Mouse (Mus musculus): ENCODE results near the gene Aff1. TPM values are rescaled to one million over a fixed set of nuclear protein-coding genes. Genes with fewer than 3 reads are reported as not detected.

Aff1 gene
- total and polyA plus RNA-seq, 2 experiments from 2014 or later, result 2.6 to 4.0 TPM

DNA sequence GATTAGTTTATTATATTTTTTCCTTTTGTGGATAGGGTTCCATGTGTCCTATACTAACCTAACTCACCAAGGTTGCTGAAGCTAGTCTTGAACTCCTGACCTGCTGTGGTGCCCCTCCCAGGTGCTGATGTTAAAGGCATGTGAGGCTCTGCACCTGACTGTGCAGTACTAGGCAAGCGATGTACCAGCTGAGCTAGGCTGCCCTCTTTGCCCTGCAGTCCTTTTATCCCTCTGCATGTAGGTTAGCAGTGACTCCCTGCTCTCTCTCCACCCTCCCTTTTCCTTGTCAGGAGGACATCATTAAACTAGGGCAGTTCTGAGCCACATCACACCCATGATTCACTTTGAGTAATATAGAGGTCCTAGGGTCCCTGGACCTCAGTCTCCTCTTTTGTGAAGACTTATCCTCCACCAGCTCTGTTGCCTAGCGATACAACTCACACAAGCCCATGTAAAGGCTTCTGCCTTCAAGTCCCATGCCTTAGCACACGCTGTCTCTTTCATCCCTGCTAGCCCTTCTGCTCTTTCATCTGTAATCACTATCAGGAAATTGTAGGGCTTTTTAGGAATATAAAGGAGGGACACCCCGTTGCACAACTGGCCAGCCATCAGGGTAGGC is 35.7 kb downstream of the Aff1 start:
- Histone ChIP-seq H3K27me3 (ENCODE audit: insufficient read depth, low read length) (0 out of 2 replicates have a peak, but pooled peaks cover 4% of the 10 kb centered on the region), H3K4me2 (ENCODE audit: low read depth, low read length) (no peak overlapping the region), H3K9me3 (ENCODE audit: low read length) (no peaks in the 10 kb centered on the region), H3K27ac (no peak overlapping the region), H3K4me3 (ENCODE audit: low read length) (no peak overlapping the region), H3K36me3 (ENCODE audit: insufficient read depth, low read length) (no peaks in the 10 kb centered on the region), H3K4me1 (ENCODE audit: insufficient read depth, low read length) (no peaks in the 10 kb centered on the region), H3K9ac (replicated peaks; ENCODE audit: low read length) (no peak overlapping the region)
- ATAC-seq (no peak), DNase-seq (ENCODE audit: low spot score) (no peak)
- 74% methylated on average over 4 of the region's 4 CpGs for WGBS
- no peak for TF ChIP-seq CTCF (IDR thresholded peaks at IDR 0.05; ENCODE audit: low read depth)

GRCm38 (mm10) chr5:103729225-103729624 is 37.1 kb downstream of the Aff1 start:
- no peak for TF ChIP-seq CTCF (IDR thresholded peaks at IDR 0.05; ENCODE audit: low read depth)
- Histone ChIP-seq H3K4me1 (ENCODE audit: insufficient read depth, low read length) (no peaks in the 10 kb centered on the region), H3K27me3 (ENCODE audit: insufficient read depth, low read length) (0 out of 2 replicates have a peak, but pooled peaks cover 4% of the 10 kb centered on the region), H3K4me3 (ENCODE audit: low read length) (no peak overlapping the region), H3K9me3 (ENCODE audit: low read length) (no peaks in the 10 kb centered on the region), H3K9ac (replicated peaks; ENCODE audit: low read length) (no peak overlapping the region), H3K27ac (no peak overlapping the region), H3K36me3 (ENCODE audit: insufficient read depth, low read length) (no peaks in the 10 kb centered on the region), H3K4me2 (ENCODE audit: low read depth, low read length) (no peak overlapping the region)
- DNase-seq (ENCODE audit: low spot score) (no peak), ATAC-seq (no peak)
- WGBS, result 67% methylated on average over 1 of the region's 1 CpGs

DNA sequence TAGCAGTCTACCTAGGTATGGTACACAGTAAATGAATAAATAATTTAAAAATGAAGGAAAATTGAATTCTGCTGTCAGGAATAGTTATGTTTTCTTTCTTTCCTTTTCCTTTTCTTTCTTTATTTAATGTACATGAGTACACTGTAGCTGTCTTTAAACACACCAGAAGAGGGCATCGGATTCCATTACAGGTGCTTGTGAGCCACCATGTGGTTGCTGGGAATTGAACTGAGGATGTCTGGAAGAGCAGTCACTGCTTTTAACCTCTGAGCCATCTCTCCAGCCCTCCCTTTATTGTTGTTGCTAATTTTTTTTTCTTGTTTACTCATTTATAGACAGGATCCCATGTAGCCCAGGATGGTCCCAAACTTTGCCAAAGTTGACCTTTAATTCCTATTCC is 38.0 kb downstream of the Aff1 start:
- no peaks in the 10 kb centered on the region for H3K9me3 ChIP-seq (ENCODE audit: low read length)
- no peaks in the 10 kb centered on the region for H3K27me3 ChIP-seq (ENCODE audit: insufficient read depth, low read length)
- TF ChIP-seq CTCF (IDR thresholded peaks at IDR 0.05; ENCODE audit: low read depth), result peak; percentile 7; the same call in 1 of the 2 replicates
- no peak overlapping the region for H3K9ac ChIP-seq (replicated peaks; ENCODE audit: low read length)
- 91% methylated on average over 1 of the region's 1 CpGs for WGBS
- no peak overlapping the region for H3K4me2 ChIP-seq (ENCODE audit: low read depth, low read length)
- H3K27ac ChIP-seq, result no peak overlapping the region
- H3K36me3 ChIP-seq (ENCODE audit: insufficient read depth, low read length), result no peaks in the 10 kb centered on the region
- H3K4me1 ChIP-seq (ENCODE audit: insufficient read depth, low read length), result no peaks in the 10 kb centered on the region
- ATAC-seq, result no peak
- DNase-seq (ENCODE audit: low spot score), result no peak
- H3K4me3 ChIP-seq (ENCODE audit: low read length), result no peak overlapping the region

GRCm38 (mm10) chr5:103730727-103731126 is 38.6 kb downstream of the Aff1 start:
- no peak overlapping the region for H3K27ac ChIP-seq
- H3K36me3 ChIP-seq (ENCODE audit: insufficient read depth, low read length), result no peaks in the 10 kb centered on the region
- WGBS, result 70% methylated on average over 3 of the region's 3 CpGs
- no peaks in the 10 kb centered on the region for H3K4me1 ChIP-seq (ENCODE audit: insufficient read depth, low read length)
- H3K4me2 ChIP-seq (ENCODE audit: low read depth, low read length), result no peak overlapping the region
- no peak overlapping the region for H3K9ac ChIP-seq (replicated peaks; ENCODE audit: low read length)
- H3K27me3 ChIP-seq (ENCODE audit: insufficient read depth, low read length), result no peaks in the 10 kb centered on the region
- ATAC-seq (no peak), DNase-seq (ENCODE audit: low spot score) (no peak)
- H3K4me3 ChIP-seq (ENCODE audit: low read length), result no peak overlapping the region
- H3K9me3 ChIP-seq (ENCODE audit: low read length), result no peaks in the 10 kb centered on the region
- TF ChIP-seq CTCF (IDR thresholded peaks at IDR 0.05; ENCODE audit: low read depth), result no peak

- Histone ChIP-seq H3K27ac (no peak overlapping the region), H3K9me3 (ENCODE audit: low read length) (no peaks in the 10 kb centered on the region), H3K4me2 (ENCODE audit: low read depth, low read length) (no peak overlapping the region), H3K9ac (replicated peaks; ENCODE audit: low read length) (no peak overlapping the region), H3K27me3 (ENCODE audit: insufficient read depth, low read length) (no peaks in the 10 kb centered on the region), H3K4me3 (ENCODE audit: low read length) (no peak overlapping the region), H3K36me3 (ENCODE audit: insufficient read depth, low read length) (no peaks in the 10 kb centered on the region), H3K4me1 (ENCODE audit: insufficient read depth, low read length) (no peaks in the 10 kb centered on the region)
- ATAC-seq (no peak), DNase-seq (ENCODE audit: low spot score) (no peak)
- no peak for TF ChIP-seq CTCF (IDR thresholded peaks at IDR 0.05; ENCODE audit: low read depth)
- 88% methylated on average over 4 of the region's 4 CpGs for WGBS
These were observed 40.4 kb downstream of the Aff1 start for GRCm38 (mm10) chr5:103732581-103732980.

- DNase-seq (ENCODE audit: low spot score), result no peak
- no peak overlapping the region for H3K27ac ChIP-seq
- H3K4me2 ChIP-seq (ENCODE audit: low read depth, low read length), result no peak overlapping the region
- TF ChIP-seq CTCF (IDR thresholded peaks at IDR 0.05; ENCODE audit: low read depth), result no peak
- ATAC-seq, result no peak
- no peaks in the 10 kb centered on the region for H3K27me3 ChIP-seq (ENCODE audit: insufficient read depth, low read length)
- H3K9me3 ChIP-seq (ENCODE audit: low read length), result no peaks in the 10 kb centered on the region
- whole genome bisulfite sequencing, result 69% methylated on average over 5 of the region's 5 CpGs
- no peak overlapping the region for H3K9ac ChIP-seq (replicated peaks; ENCODE audit: low read length)
- H3K4me3 ChIP-seq (ENCODE audit: low read length), result no peak overlapping the region
- H3K36me3 ChIP-seq (ENCODE audit: insufficient read depth, low read length), result no peaks in the 10 kb centered on the region
- no peaks in the 10 kb centered on the region for H3K4me1 ChIP-seq (ENCODE audit: insufficient read depth, low read length)
These were observed 43.4 kb downstream of the Aff1 start for GRCm38 (mm10) chr5:103735411-103736112.
